Mouse (Mus musculus): ENCODE results near the gene Cfap100.

GRCm38 (mm10) chr6:90437041-90437440, 8.4 kb upstream of the Cfap100 start:
- TF ChIP-seq NRF1 (IDR thresholded peaks at IDR 0.05; ENCODE audit: low read depth, low read length) (no peak), POLR2AphosphoS2 (IDR thresholded peaks at IDR 0.05; ENCODE audit: low read depth, low read length) (no peak), CTCF (conservative IDR thresholded peaks at IDR 0.05 in 1 of 2, IDR thresholded peaks at IDR 0.05 in 1 of 2; ENCODE audit: low read depth in 2 of 2, low read length in 2 of 2) (no peak), POLR2A (IDR thresholded peaks at IDR 0.05; ENCODE audit: low read depth, low read length) (no peak), MEF2A (IDR thresholded peaks at IDR 0.05; ENCODE audit: borderline replicate concordance, low read depth, low read length) (no peak), TCF12 (IDR thresholded peaks at IDR 0.05; ENCODE audit: low read depth, low read length) (no peak)

All from CH12.LX (cell line).